Mouse (Mus musculus) testis, postnatal 14 days (tissue): Measurements from ENCODE around the gene Cmklr1.
A peak's percentile ranks its signal among the peaks of the same experiment; 100 is the strongest.

Experiments used
- DNase-seq: peaks from one replicate; pipeline ENCODE4 v3.0.0; 2021; ENCODE audit warnings: low spot score

Gene Cmklr1

DNA sequence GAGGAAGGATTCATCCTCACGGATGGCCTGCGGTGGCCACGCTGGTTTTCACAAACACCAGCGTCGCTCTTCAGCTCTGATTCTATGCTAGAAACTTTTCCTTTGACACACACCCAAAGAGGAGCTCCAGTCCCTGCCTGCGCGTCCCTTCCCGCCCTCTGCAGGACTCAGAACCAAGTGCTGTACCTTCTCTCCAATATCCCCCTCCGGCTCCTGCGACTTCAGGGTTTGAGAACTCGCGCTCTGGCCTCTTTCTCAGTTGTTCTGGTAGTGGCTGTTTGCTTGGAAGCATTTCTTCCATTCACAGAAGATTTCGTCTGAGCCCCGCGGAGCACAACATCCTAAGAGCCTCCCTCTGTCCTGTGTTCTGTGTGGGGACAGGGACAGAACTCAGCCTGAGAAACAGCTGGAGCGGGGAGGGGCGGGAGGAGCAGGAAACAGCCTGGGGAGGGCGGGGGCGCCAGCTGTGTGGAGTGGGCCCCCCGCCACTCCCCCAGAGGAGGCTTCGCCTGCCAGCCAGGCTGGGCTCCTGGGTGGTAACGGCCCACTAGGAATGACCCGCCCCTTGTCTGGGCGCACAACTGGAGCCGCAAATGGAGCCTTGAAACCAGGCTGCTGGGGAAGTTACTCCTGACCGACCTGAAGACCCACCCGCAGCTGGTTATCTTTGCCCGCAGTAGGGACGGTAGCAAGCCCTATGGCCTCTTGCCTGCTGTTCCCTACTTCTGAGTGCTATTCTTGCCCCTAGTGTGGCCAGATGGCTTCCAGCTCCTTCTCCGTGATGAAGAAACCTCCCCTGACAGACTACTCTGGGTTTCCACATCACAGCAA, at the start of gene Cmklr1:
Gene Cmklr1, minus strand, starts transcription at position 392 of the 831 bp plus-strand sequence.
- DNase-seq: no peak

DNA sequence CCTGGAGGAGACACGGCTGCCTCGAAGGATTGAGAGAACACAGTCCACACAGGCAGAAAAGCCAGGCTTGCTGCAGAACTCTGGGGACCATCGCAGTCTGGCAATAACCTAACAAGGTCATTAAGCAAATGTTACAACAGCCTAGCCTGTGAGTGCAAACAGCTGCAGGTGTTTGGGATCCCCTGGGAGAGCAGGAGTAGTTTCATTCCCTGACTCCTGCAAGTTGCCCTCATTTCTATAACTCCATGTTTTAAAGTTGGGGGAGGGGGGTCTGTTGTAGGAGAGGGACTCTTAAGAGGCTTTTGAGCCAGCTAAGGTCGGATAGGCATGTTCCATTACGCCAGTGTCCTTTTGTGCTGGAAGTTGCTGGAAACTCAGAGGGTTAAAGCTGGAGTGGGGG, 44.2 kb upstream of the Cmklr1 start:
- peak; percentile 64 for DNase-seq

DNA sequence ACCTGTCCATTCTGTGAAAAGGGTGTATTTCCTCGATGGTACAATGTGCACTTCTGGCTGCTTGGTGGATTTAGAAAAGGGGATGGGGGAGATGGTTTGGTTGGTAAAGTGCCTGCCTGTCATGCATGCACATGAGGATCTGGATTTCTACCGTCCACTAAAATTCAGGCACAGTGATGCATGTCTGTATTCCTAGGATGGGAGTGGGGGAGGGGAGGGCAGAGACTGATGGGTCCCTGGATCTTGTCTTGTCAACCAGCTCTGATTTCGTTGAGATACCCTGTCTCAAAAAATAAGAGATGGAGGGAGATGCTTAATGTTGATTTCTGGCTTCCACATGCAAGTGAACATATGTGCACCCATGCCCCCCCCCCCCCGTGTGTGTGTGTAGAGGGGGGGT, 43.8 kb upstream of the Cmklr1 start:
- no peak for DNase-seq

DNA sequence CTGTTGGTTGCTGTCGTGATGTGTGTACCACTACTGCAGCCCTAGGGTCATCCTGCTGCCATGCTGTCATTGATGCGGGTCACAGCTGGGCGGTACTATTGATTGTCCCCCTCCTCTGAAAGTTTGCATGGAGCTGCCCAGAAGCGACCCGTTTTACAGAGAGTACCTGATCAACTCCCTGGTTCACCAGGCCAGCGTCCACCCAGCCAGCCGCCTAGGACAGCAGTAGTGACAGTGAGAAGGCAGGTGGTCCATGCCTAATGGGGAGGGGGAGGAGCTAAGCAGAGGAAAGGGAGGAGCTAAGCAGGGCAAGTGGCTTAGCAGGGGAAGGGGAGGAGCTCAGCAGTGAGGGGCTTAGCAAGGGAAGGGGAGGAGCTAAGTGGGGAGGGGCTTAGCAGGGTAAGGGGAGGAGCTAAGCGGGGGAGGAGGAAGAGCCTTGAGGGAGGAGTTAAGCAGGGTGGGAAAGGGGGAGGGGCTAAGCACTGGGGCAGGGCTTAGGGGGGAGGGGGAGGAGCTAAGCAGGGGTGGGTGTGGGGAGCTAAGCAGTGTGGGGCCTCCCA, 43.0 kb upstream of the Cmklr1 start:
- peak; percentile 18 for DNase-seq

DNA sequence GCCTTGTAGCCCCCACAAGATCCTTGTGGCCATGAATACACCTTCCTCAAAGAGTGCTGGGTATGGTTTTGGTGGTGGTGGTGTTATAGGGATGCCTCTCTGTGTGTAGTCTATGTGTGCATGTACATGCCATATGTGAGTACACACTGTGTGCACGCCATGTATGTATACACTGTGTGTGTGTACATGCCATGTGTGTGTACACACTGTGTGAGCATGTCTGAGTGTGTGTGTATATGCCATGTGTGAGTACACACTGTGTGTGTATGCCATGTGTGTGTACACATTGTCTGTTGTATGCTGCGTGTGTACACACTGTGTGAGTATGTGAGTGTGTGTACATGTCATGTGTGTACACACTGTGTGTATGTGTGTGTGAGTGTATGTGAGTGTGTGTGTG, 40.6 kb upstream of the Cmklr1 start:
- DNase-seq: no peak

DNA sequence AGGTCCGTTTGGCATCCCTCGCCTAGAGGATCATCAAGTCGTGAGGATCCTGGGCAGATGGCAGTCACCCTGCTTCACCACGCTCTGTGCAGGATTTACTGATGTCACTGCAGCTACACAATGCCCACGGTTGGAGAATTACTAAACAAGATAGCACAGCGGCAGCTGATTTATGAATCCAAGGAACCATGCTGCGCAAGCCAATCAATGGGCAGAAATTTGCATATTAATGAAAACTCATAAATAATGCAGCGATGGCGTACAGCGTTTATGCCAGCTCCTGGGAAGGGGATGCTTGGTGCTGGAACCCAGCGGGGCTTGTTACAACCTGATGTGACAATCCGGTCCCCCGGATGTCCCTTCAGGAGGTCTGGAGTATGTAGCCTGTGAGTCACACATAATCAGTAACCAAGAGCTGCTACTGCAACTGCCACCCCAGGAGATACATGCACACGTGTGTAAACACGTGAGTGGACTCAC, 39.9 kb upstream of the Cmklr1 start:
- no peak for DNase-seq

DNA sequence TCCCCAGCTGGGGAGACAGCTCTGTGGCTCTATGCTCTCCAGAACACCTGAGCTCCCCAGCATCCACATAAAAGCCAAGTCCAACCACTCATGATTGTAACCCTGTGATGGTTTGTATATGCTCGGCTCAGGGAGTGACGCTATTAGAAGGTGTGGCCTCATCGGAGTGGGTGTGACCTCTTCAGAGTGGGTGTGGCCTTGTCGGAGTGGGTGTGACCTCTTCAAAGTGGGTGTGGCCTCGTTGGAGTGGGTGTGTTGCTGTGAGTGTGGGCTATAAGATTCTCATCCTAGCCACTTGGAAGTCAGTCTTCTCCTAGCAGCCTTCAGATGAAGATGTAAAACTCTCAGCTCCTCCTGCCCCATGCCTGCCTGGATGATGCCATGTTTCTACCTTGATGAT, 37.3 kb upstream of the Cmklr1 start:
- DNase-seq: no peak

DNA sequence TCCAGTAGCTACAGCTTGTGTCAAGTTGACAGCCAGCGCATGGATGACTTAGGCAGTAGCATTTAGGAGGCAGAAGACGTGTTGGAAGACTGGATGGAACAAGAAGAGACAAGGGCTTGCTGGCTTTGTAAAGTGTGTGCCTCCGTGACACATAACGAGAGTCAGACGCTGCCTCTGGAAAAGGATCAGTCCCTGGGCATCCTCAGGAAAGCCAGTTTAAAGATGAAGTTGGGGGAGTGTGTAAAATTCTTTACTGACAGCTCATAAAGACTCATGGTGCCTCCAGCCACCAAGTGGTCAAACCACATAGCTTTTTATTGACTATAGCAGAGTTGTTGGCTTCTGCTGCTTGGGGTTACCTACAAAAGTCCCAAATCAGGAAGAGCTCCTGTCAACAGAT, 35.2 kb upstream of the Cmklr1 start:
- no peak for DNase-seq

DNA sequence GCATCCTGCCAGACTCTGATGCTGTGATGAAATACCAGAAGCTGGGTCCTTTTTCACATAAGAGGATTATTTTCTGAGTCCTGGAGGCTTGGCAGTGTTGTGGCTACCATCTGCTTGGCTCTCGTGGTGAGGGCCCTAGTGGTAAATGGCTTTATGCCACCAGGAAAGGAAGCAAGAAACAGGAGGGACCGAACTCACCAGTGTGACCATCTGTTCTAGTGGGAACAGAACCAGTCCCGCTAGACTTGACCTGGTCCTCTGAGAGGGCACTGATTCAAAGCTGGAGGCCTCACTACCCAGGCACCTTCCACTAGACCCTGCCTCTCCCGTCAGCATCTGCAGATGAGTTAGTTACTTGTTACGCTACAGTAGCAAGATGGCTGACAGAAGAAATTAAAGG, 33.0 kb upstream of the Cmklr1 start:
- DNase-seq: no peak

DNA sequence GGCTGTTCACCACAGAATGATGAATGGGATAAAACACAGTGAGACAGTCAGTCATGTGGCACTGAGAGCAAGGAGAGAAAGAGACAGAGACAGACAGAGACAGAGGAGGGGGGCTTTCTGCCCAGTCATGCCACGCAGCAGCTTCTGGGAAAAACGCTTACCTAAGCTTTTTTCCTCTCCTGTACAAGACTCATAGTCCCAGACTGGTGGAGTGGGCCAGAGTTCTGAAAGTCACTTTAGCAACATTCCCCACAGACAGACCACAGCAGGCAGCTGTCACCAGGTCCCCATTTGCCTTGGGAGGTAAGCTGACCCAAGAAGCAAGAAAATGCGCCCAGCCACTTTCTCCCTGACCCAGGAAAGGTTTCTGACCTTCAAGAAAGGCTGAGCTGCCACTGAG, 32.2 kb upstream of the Cmklr1 start:
- no peak for DNase-seq

DNA sequence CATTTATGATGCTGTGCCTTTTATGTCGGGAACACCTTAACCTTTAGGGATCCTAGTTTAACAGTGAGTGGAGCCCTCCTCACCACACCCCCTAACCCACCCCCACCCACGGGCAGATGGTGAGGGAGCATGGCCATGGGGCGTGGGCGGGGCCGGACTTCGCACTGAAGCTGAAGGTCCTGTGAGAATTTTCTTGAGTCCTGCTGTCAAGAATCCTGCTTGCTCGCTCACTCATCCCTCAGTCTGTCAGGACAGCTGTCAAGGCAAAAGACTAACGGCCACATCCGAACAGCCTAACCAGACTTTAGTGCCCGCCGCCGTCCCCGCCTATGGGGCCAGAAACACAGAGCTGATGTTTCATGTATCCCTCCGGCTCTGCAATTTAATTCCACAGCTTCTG, 31.0 kb upstream of the Cmklr1 start:
- DNase-seq: no peak

DNA sequence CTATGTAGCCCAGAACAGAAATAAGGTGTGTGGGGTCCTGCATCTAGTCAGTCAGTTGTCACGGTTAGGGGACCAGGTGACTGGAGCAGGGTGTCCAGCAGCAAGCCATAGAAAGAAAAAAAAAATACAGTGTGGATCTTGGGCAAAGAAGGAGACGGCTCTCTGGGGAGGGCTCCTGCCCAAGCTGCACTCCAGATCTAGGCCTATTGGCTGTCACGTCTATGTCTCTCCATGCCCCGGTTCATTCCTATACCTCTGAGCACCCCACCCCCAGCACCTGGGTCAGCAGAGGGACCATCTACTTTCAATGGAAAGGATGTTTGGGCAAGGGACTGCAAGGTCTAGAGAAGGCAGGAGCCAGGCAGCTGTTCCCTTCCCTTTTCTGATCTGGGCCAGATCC, 29.3 kb upstream of the Cmklr1 start:
- DNase-seq: no peak

DNA sequence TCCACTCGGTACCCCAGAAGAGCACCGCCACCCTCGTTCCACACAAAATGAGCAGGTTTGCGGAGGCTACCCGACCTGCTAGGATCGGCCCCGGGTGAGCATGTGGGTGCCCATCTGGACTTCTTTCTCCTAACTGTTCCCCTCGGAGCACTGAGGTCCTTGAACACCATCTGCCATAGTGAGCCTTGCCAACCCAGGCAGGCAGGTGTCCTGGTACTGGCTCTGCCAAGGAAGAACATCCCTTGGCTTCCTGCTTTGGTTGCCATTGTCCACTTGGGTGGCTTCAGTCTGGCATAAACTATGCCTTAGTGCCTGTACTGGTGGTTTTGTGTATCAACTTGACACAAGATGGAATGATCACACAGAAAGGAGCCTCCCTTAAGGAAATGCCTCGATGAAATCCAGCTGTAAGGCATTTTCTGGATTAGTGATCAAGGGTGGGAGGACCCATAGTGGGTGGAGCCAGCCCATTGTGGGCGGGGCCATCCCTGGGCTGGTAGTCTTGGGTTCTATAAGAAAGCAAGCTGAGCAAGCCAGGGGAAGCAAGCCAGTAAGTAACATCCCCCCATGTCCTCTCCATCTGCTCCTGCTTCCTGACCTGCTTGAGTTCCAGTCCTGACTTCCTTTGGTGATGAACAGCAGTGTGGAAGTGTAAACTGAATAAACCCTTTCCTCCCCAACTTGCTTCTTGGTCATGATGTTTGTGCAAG, 28.7 kb upstream of the Cmklr1 start:
- DNase-seq: no peak

DNA sequence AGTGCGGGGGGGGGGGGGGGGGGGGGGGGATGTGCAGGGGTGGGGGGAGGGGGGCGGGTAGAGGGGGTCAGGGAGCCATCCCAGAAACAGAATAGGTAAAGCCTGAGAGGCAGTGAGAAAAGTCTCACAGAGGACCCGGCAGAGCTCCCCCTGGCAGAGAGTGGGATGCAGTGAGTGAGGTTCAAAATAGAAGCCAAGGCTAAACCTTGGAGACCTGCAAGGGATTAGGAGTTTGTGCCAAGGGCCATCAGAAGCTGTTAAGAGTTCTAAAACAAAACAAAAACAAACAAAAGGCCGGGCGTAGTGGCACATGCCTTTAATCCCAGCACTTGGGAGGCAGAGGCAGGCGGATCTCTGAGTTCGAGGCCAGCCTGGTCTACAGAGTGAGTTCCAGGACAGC, 27.3 kb upstream of the Cmklr1 start:
- DNase-seq: no peak

DNA sequence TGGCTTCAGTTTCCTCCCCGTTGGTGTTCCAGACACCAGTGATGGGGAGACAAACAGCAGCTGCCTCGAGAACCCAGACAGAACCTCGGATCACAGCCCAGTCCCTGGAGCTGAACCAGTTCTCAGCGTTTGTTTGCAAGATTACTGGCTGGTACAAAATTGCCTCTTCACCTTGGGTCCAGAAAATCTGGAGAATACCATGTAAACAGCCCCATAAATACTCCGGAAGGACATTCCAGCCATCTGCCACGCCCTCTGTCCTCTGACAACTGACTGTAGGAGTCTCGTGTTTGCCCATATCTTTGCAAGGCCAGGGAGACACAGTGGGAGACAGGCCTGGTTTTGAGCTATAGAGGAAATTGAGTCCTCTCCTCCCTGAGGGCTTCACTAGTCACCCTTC, 24.6 kb upstream of the Cmklr1 start:
- no peak for DNase-seq

DNA sequence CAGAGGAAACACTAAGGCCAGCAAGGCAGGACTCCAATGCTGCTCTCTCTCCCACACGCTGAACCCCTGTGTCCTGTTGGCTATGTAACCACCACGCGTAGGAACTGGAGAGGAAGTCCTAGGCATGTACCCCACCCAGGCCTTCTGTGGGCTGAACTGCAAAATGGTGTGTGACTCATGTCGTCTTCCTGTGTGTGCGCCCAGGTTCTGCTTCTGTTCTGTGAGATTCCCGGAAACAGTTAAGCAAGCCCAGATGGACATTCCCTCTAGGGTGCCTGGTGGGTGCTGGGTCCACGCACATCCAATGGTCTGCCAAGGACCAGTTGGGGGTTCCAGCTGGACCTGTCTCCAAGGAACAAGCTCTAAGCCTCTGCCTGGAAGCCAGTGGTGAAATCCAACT, 22.2 kb upstream of the Cmklr1 start:
- DNase-seq: no peak

DNA sequence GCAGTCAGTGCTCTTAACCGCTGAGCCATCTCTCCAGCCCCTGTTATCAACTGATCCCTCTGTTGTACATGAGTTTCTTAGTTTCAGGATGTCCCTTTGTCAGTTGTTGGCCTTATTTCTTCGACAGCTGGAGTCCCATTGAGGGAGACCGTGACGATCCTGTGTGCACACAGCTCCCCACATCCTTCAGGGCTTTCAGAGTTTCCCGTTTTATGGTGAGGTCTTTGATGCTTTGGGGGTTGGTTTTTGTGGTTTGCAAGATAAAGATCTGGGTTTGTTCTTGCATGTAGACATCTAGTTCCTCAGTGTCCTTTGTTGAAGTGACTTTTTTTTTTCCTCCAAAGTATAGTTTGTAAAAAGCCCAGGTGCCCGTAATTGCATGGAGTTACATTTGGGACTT, 20.4 kb upstream of the Cmklr1 start:
- DNase-seq: no peak

DNA sequence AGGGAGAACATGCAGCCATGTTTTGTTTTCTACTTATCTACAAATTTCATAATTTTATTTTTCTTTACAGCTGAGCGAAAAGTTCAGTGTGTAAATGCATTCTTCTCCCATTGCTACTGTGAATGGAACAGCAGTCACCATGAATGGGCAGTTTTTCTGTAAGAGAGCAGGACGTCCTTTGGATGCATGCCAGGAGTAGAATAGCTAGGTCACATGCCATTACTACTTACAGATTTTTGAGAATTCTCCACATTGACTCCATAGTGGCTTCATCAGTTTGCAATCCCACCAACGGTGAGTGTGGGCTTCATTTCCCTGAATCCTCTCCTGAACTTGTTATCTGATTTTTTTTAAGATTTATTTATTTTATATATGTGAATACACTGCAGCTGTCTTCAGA, 19.9 kb upstream of the Cmklr1 start:
- DNase-seq: no peak

DNA sequence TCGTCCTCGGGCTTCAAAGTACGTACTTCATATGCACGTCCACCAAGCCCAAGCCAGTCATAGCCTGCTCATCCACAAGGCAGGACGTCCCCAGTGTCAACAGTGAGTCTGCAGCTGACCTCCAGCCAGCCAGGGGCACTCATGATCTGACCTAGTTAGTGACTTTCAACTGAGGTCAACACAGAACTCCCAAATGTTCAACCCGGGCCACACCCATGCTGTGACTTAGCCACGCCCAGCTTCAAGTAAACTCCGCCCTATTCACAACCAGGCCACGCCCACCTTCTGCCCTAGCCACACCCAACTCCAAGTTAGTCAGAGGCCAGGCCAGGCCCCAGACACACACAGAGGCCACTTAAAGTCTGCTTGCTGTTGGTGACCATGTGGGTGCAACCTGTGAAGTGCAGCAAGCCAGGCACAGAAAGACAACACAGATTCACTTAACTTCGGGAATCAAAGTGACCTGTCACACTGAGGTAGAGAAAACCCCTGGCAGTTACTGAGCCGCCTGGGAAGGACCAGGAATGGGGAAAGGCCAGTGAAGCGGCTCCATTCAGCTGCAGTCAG, 14.5 kb upstream of the Cmklr1 start:
- DNase-seq: no peak

DNA sequence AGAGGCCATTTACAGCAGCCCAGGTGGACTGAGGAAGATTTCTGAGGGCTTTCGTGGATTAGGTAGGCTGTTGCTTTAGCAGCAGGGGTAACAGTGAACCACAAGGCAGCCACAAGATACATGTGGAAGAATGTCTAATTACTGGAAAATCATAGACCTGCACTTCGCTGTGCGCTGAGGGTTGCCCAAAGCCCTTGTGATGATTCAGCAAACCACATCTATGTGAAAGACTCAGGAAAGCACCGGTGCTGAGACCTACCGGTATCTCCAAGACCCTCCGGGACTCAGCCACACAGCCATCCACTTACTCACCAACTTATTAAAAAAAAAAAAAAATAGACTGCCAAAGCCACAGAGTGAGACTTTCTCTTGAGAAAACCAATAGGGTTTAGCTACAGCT, 13.9 kb upstream of the Cmklr1 start:
- DNase-seq: no peak

DNA sequence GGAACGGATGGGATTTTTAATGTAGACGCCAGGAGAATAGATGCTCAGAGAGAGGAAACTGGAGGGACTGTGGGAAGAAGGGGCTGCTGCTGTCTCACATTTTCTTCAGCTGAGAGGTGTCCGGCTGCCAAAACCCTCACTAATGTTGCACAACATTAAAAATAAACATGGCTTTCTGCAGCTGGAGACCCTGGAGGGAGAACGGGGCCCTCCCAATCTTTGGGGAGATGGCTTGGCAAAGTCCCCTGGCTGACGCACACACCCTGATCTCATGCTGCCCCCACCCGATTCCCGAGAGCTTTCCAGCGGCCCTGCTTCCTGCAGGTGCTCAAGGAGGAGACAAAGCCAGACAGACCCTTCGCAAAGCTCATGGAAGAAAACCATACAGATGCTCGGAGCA, 10.6 kb upstream of the Cmklr1 start:
- DNase-seq: no peak

DNA sequence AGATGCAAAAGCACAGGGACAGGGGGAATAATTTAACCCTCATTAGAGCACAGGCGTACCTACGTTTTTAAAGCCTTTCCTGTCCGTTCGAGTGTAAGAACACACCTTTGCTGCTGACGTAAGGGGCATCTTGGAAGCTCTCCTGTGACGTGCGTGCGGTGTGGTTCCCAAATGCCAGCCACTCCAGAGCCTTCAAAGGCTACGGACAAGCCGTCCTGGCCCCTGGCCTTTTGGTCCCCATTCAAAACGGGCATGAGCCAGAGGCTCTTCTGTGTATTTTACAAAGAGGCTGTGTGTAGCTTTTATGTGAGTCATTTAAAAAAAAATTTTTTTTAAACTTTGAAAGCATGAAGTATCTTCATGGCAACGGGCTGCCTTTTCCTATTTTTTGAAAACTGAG, 4.6 kb upstream of the Cmklr1 start:
- no peak for DNase-seq

DNA sequence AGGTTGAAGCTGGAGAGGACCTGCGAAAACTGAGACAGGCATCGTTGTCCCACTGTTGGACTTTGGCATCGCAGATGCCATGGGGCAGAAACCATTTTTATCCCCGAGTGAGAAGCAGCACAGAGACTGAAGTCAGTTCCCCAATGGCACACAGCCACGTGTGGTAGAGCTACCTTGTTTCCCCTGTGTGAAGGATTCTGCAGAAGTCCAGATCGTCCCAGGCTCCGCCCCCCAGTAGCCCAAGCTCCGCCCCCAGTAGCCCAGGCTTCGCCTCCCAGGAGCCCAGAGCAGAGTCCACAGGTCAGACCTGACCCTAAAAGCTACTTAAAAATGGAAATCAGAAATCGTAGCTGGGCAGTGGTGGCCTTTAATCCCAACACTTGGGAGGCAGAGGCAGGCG, 4.0 kb upstream of the Cmklr1 start:
- no peak for DNase-seq
